Mouse (Mus musculus) 3134 (cell line): ENCODE data around the gene Map2k5.

Source experiments
- DNase-seq: peaks from one replicate; pipeline ENCODE4 v3.0.0-alpha.2; 2011; ENCODE audit warnings: low spot score; ENCODE audit not compliant: insufficient read length; ENCODE audit errors: extremely low read depth

The Map2k5 gene

GRCm38 (mm10) chr9:63346029-63346428 lies 31.7 kb downstream of the Map2k5 start:
- no peak for DNase-seq

GRCm38 (mm10) chr9:63341761-63342160 lies 35.9 kb downstream of the Map2k5 start:
- DNase-seq, result no peak

DNA sequence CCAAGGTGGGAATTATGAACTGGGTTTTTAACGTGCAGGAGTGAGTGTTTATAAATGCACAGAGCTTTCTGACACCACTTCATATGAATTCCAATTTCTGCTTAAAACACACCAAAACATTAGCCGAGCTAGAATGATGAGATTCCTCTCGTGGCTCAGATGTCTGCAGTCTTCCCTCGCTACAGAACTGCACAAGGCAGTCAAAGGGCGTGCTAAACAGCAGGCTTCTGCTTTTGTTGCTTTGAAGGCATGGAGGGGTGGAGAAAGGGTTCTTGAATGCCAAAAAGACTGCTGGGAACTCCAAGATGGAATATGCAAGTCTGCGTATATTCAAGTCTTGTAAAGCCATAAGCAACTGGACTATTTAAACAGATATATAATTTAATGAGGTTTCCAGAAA lies 38.4 kb downstream of the Map2k5 start:
- DNase-seq, result no peak

- no peak for DNase-seq
Observed at GRCm38 (mm10) chr9:63338716-63339115, 39.0 kb downstream of the Map2k5 start.

- no peak for DNase-seq
Observed at GRCm38 (mm10) chr9:63335816-63336215, 41.9 kb downstream of the Map2k5 start.

DNA sequence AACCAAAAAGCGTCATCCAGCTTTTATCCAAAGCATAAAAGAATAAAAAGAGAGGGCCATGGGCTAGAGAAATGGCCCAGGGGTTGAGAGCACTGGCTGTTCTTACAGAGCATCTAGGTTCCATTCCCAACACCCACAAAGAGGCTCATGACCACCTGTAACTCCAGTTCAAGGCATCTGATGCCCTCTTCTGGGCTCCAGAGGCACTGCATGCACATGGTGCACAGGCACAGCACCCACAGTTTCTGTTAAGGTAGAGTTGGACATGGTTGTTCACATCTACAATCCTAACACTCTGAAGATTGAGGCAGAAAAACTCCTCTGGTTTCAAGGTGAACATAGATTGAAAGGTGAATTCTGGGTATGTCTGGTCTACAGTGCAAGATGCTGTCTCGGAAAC lies 44.6 kb downstream of the Map2k5 start:
- DNase-seq, result no peak

GRCm38 (mm10) chr9:63331246-63331645 lies 46.5 kb downstream of the Map2k5 start:
- no peak for DNase-seq

GRCm38 (mm10) chr9:63328958-63329685 lies 48.6 kb downstream of the Map2k5 start:
- DNase-seq, result no peak

DNA sequence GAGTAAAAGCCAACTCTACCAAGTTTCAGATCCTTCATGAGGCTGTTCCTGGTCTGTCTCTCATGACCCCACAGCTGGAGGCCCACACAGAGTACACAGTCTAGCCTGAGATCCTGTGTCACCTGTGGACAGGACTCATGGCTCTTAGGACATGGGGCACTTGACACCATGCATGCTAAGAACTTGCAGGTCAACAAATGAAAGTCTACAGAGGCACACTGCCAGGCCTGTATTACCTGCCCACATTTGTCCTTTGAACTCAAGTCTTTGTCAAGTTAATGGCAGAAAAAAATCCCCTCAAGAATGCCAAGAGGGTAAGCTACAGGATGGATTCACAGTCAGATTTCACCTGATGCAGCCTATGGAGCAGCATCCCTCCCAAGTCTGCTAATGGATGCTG lies 62.5 kb downstream of the Map2k5 start:
- no peak for DNase-seq

- no peak for DNase-seq
Observed at GRCm38 (mm10) chr9:63314126-63314525, 63.6 kb downstream of the Map2k5 start.

- no peak for DNase-seq
Observed at GRCm38 (mm10) chr9:63309956-63310355, 67.7 kb downstream of the Map2k5 start.

- no peak for DNase-seq
Observed at GRCm38 (mm10) chr9:63309008-63309407, 68.7 kb downstream of the Map2k5 start.

- no peak for DNase-seq
Observed at GRCm38 (mm10) chr9:63308441-63308840, 69.3 kb downstream of the Map2k5 start.

DNA sequence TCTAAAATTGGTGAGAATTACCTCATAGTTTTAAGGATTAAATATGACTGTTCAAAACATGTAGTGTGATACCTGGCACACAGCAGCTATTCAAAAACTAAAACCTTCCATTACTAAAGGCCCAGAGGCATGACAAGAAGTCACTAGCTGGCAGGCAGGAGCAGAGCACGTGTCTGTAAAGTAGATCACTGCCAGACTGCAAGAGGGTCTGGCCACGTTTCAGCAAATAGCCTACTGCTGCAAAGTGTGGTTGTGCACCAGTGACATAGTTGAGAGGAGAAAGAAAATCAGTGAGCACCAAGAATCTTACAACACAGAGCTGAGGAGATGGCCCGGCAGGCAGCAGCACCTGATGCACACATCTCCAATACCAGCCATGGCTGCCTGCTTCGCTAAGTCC lies 75.2 kb downstream of the Map2k5 start:
- no peak for DNase-seq

GRCm38 (mm10) chr9:63298656-63299055 lies 79.0 kb downstream of the Map2k5 start:
- DNase-seq, result no peak

- DNase-seq, result no peak
Observed at GRCm38 (mm10) chr9:63295551-63295958, 82.1 kb downstream of the Map2k5 start.

- DNase-seq, result no peak
Observed at GRCm38 (mm10) chr9:63294846-63295245, 82.9 kb downstream of the Map2k5 start.

DNA sequence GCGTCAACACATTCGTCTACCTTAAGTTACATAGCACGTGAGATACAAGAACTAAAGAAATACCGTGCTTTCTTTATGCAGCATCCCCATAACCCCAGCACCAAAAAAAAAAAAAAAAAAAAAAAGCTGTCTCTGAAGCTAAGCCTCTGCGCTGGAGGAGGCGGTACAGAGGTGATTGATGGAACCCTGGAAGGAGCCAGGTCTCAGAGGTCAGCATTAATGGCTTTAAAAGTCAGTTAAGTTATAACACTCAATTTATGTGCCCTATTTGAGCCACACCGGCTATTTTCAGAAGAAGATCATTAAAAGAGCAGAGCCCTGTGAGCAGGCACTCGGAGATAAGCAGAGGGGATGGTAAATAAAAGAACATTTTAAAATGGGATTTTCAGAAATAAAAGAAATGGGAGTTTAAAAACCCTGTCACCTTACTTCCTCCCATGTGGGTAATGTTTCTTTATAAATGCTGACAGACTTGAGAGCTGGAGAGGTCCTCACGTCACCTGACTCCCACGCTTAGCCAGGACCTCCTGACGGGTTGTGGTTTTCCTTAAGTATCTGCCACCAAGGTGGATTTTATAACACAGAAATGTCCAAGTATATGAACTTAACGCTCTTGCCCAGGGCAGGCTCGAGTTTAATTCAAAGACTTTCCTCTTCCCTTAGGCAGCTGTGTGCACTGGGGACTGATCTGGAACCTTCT lies 83.8 kb downstream of the Map2k5 start:
- DNase-seq, result no peak

- no peak for DNase-seq
Observed at GRCm38 (mm10) chr9:63288676-63289075, 89.0 kb downstream of the Map2k5 start.

DNA sequence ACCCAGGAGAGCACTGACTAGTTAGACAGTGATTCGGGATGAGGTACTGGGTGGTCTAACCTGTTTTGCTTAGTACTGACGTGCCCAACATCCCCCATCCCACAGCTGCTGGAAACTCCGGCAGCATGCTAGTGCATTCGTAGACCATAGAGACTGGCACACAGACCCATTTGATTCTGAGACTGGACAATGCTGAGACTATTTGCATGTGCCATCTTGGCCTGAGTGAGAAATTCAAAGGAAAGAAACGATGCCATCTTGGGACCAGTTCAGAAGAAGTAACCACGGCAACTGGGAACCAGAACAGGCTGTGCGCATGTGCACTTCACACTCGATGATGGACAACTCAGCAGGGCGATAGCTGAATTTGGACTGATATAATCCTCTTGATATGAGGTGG lies 93.3 kb downstream of the Map2k5 start:
- no peak for DNase-seq

DNA sequence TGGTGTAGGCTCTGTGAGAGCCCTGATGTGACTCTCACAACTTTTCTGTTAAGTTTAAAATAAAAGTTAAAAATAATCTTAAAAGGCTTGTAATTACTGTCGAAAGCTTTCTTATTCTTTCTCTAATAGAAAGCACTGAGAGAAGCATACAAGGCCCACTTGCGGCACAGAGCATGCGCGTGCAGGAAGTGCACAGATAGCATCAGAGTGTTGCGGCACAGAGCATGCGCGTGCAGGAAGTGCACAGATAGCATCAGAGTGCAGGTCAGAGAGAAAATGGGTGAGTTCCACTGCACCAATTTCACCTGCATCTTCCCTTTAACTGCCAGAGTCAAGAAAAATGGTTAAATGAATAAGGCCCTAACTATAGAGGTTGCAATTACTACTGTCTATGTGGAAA lies 95.7 kb downstream of the Map2k5 start:
- DNase-seq, result no peak

DNA sequence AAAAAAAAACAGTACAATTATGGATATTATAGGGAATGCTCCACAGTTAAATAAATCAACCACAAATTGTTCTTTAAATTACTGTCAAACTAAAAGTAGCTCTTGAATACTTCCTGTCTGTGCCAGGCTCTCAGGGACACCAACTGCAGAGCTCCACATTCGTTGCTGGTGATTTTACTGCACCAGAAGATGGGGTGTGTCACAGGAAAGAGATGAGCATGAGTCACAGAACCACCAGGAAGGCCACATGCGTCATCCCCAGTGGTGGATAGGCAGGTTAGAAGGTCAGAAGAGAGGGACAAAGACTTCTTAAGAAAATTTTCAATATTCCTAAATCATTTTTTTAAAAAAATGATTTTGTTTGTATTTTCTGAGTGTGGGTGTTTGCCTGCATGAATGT lies 96.6 kb downstream of the Map2k5 start:
- DNase-seq, result peak; percentile 68
